Mouse (Mus musculus) midbrain, postnatal 0 days (tissue): ENCODE data around the gene Cox6b2. TPM values are rescaled to one million over a fixed set of nuclear protein-coding genes. Genes with fewer than 3 reads are reported as not detected.
"Not testable (repeated sequence)": the region's sequence is repeated elsewhere in the genome, so short reads cannot be mapped to it uniquely, and the experiment has no call there.

Source experiments
- ATAC-seq: fragments of 200-750 bp; cut with Nextera tagmentation; 2 replicates; pipeline ENCODE4 v1.8.0; 2017; ENCODE audit warnings: moderate number of reproducible peaks, mild to moderate bottlenecking, moderate TSS enrichment, moderate library complexity; ENCODE audit not compliant: low FRiP score
- DNase-seq: peaks from one replicate; pipeline ENCODE4 v3.0.0-alpha.2; 2015; ENCODE audit warnings: low spot score
- H3K27ac ChIP-seq: fragments of 300-500 bp; sonication (generic); 2 replicates; pipeline ENCODE4 v1.5.1; 2014; ENCODE audit warnings: low read depth, mild to moderate bottlenecking, low read length, mixed read lengths
- H3K27me3 ChIP-seq: fragments of 300-500 bp; sonication (generic); 2 replicates; pipeline ENCODE4 v1.6.1; 2014; ENCODE audit warnings: low read length, control low read depth, mixed read lengths; ENCODE audit not compliant: insufficient read depth
- H3K36me3 ChIP-seq: fragments of 300-500 bp; sonication (generic); 2 replicates; pipeline ENCODE4 v1.6.1; 2014; ENCODE audit warnings: low read length, control low read depth, mixed read lengths; ENCODE audit not compliant: insufficient read depth
- H3K4me1 ChIP-seq: fragments of 300-500 bp; sonication (generic); 2 replicates; pipeline ENCODE4 v1.6.1; 2014; ENCODE audit warnings: mild to moderate bottlenecking, control low read depth, antibody characterized with exemption, low read length, mixed read lengths; ENCODE audit not compliant: insufficient read depth
- H3K4me2 ChIP-seq: fragments of 300-500 bp; sonication (generic); 2 replicates; pipeline ENCODE4 v1.6.1; 2014; ENCODE audit warnings: low read depth, mild to moderate bottlenecking, low read length, mixed read lengths; ENCODE audit not compliant: poor library complexity, severe bottlenecking
- H3K4me3 ChIP-seq: fragments of 300-500 bp; sonication (generic); 2 replicates; pipeline ENCODE4 v1.5.1; 2014; ENCODE audit warnings: low read depth, mild to moderate bottlenecking, low read length, moderate library complexity
- H3K9ac ChIP-seq: fragments of 300-500 bp; sonication (generic); replicated peaks from 2 replicates; pipeline ENCODE4 v1.6.1; 2014; ENCODE audit warnings: mild to moderate bottlenecking, low read length, moderate library complexity, mixed read lengths; ENCODE audit not compliant: poor library complexity, severe bottlenecking
- H3K9me3 ChIP-seq: fragments of 300-500 bp; sonication (generic); 2 replicates; pipeline ENCODE4 v1.6.1; 2016; ENCODE audit warnings: low read length, control low read depth
- CTCF ChIP-seq: IDR thresholded peaks from 2 replicates; pipeline ENCODE4 v1.5.1; 2016; ENCODE audit warnings: antibody characterized with exemption, mild to moderate bottlenecking
- WGBS: fragments of 180-500 bp; shearing (Covaris S2); extraction: QIAGEN DNeasy Blood & Tissue Kit; methylation state at CpG from one replicate; pipeline ENCODE4 v1.1.7; 2014; 5-methylcytosine and 5-hydroxymethylcytosine counted together
- polyA plus RNA-seq: library from polyadenylated mRNA; unstranded; fragments of >200 nt; fragmentation: Nextera tagmentation; extraction: Ambion mirVana; gene quantifications from 2 replicates; pipeline ENCODE4 v1.2.1, GENCODE M21; 2015
- total RNA-seq: library from RNA; depleted of rRNA; stranded (reverse); fragments of >200 nt; gene quantifications from 2 replicates; pipeline ENCODE4 v1.2.3, GENCODE M21; 2014; rRNA removed

Cox6b2 gene
- total RNA-seq (6.8 and 12.1 TPM in 2 replicates), polyA plus RNA-seq (33.6 and 43.9 TPM in 2 replicates)

DNA sequence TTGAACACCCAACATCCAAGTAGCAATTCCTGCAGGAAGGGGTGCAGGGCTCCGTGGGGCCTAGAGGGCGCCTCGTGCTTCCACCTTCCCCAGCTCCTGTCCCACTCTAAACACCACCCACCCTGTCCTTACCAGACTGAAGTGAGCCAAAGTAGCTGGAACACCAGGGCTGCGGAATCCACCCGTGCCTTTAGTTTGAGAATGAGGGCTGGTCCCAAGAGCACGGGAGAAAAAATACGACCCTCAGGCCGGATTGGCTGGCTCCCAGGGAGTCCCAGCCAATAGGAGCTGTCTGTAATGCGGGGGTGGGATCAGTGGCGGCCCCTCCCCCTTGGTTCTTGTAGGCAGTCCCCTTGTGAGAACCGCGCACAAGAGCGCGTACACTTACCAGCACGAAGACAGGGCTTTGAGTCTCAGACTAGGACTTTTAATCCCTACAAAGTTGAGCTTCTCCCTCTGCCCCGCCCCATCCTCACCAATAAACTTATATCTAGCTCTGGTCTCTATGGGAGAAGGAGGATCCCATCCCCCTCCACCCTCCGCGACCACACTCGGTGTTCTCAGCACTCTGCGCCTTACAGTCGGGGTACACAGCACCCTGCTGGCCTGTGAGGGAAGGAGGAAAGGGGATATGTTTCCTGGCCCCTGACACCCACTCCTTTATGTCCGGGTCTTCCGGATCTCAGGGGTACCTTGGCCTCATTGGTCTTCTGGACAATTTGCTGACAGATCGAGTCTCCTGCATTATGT is at the start of gene Cox6b2:
Gene Cox6b2 (minus strand): TSS at position 274 of the 750 bp plus-strand sequence.
- H3K27ac ChIP-seq, result peak within 1 kb of the TSS; percentile 43
- H3K9ac ChIP-seq, result peak within 1 kb of the TSS; percentile 59

DNA sequence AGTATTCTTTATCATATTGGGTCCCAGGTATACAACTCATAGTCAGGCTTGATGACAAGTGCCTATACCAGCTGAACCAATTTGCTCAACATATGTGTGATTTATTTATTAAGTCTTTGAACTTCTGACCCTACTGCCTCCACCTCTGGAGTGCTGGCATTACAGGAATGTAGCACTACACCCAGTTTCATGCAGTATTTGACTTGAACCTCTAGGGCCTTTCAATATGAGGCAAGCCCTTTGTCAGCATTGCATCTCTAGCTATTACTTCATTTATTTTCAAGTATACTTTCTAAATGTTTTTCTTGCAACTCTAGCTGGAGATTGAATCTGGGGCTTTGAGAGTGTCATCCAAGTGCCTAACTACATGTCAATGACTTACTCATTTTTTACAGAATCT is 49.4 kb upstream of the Cox6b2 start:
- no peak overlapping the region for H3K4me2 ChIP-seq
- H3K27me3 ChIP-seq, result no peaks in the 10 kb centered on the region
- peaks cover 10% of the 10 kb centered on the region; the same call in 1 of the 2 replicates for H3K36me3 ChIP-seq
- no peak for TF ChIP-seq CTCF
- DNase-seq (no peak), ATAC-seq (no peak)
- no peak overlapping the region for H3K4me3 ChIP-seq
- H3K27ac ChIP-seq, result no peak overlapping the region
- no peaks in the 10 kb centered on the region for H3K4me1 ChIP-seq
- H3K9me3 ChIP-seq, result no peaks in the 10 kb centered on the region
- no peak overlapping the region for H3K9ac ChIP-seq

More for the DNA sequence above, at the start of gene Cox6b2:
- 2% methylated on average over 24 of the region's 24 CpGs for WGBS
- 0 out of 2 replicates have a peak, but pooled peaks have one; percentile 18 for TF ChIP-seq CTCF
- DNase-seq, result peak; percentile 94
- no peaks in the 10 kb centered on the region for H3K27me3 ChIP-seq
- H3K4me1 ChIP-seq, result no peaks in the 10 kb centered on the region
- H3K4me2 ChIP-seq, result peak within 1 kb of the TSS; percentile 65
- peak; percentile 89 for ATAC-seq
- peak within 1 kb of the TSS; percentile 43 for H3K4me3 ChIP-seq
- no peaks in the 10 kb centered on the region for H3K9me3 ChIP-seq
- H3K36me3 ChIP-seq, result no peaks in the 10 kb centered on the region

DNA sequence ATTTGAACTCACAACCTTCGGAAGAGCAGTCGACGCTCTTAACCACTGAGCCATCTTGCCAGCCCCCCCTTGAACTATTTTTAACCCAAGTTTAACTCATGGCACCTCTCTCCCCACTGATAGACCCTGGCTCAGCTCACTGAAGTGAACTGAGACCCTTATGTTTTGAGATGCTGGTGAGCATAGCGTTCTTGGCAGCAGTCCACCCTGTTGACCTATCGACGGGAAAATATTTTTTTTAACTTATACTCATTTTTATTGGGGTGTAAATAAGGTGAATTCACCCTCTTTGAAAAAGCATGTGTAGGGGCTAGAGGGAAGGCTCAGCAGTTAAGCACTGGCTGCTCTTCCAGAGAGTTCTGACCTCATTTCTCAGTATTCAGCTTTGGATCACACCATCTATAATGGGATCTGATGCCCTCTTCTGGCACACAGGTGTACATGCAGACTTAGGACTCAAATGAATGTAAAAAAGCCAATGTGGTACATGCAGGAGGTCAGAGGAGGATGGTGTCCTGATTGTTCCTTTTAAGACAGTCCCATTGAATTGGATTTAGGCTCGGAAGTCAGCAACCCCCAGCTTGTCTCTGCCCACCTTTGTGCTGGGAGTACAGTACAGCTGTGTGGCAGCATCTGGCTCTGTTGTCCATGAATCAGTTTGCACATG is 43.0 kb upstream of the Cox6b2 start:
- Histone ChIP-seq H3K4me3 (no peak overlapping the region), H3K36me3 (peaks cover 15% of the 10 kb centered on the region; the same call in 1 of the 2 replicates), H3K27me3 (no peaks in the 10 kb centered on the region), H3K9me3 (no peaks in the 10 kb centered on the region), H3K27ac (no peak overlapping the region), H3K4me2 (no peak overlapping the region), H3K9ac (no peak overlapping the region), H3K4me1 (no peaks in the 10 kb centered on the region; the same call in 1 of the 2 replicates)
- WGBS, result 70% methylated on average over 7 of the region's 7 CpGs
- ATAC-seq, result no peak
- TF ChIP-seq CTCF, result peak; percentile 88
- DNase-seq, result peak; percentile 68

DNA sequence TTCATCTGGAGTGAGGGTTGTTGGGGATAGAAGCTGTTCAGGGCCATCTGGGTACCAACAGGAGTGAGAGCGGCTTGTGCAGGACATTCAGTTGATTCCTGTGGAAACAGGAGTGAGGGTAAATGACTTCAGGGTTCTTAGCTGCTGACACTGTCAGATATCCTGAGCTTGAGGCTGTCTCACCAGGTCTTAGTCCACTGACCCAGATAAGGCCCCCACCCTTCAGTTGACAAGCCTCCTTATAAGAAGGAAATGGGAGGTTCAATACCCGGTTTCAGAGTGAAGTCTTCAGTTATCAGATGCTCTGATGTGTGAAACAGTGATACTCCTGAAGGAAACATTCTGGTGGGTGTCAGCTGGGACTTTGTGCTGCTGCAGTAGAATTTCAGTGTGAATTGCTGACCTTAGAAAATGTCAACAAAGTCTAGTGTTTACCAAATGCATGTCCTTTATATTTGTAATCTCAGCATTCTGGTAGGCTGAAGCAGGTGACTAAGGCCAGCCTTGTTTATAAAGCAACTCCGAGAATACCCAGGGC is 41.8 kb upstream of the Cox6b2 start:
- 89% methylated on average over 3 of the region's 3 CpGs for WGBS
- no peak for DNase-seq
- Histone ChIP-seq H3K4me2 (no peak overlapping the region), H3K9me3 (no peaks in the 10 kb centered on the region), H3K4me3 (no peak overlapping the region), H3K27ac (no peak overlapping the region), H3K36me3 (peaks cover 15% of the 10 kb centered on the region; the same call in 1 of the 2 replicates), H3K9ac (no peak overlapping the region), H3K27me3 (no peaks in the 10 kb centered on the region), H3K4me1 (no peaks in the 10 kb centered on the region; the same call in 1 of the 2 replicates)
- ATAC-seq, result no peak
- no peak for TF ChIP-seq CTCF

DNA sequence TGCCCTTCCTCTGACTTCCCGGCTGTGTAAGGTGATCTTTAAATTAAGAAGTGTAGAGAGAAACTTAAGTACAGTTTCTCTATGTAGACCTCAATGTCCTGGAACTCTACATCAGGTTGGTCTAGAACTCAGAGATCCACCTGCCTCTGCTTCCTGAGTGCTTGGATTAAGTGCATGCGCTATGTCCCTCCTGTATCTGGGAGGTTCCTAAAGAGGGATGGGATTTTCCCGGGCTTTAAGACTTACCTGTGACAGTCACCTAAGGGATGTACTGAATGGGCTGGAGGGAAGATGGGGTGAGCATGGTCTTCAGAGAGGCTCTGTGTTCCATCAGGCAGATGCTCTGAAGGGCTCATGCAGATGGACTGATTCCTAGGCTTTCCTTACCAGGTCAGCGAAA is 40.8 kb upstream of the Cox6b2 start:
- Histone ChIP-seq H3K9ac (peak overlapping the region; percentile 96), H3K4me3 (peak overlapping the region; percentile 70), H3K27me3 (no peaks in the 10 kb centered on the region), H3K27ac (no peak overlapping the region), H3K9me3 (no peaks in the 10 kb centered on the region), H3K4me1 (no peaks in the 10 kb centered on the region; the same call in 1 of the 2 replicates), H3K36me3 (peaks cover 15% of the 10 kb centered on the region; the same call in 1 of the 2 replicates), H3K4me2 (peak overlapping the region; percentile 75)
- TF ChIP-seq CTCF, result no peak
- WGBS, result 37% methylated on average over 4 of the region's 4 CpGs
- ATAC-seq, result no peak
- DNase-seq, result no peak

DNA sequence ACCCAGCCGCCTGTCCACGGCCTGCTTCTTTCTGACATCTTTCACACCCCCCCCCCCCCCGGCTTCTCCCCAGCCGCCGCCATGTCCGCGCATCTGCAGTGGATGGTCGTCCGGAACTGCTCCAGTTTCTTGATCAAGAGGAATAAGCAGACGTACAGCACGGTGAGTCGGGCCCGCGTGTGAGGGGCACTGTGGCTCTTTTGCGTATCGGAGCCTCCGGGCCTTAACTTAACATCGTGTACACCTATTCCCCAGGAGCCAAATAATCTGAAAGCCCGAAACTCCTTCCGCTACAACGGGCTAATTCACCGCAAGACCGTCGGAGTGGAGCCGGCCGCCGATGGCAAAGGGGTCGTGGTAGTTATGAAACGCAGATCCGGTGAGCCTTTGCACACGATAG is 40.4 kb upstream of the Cox6b2 start:
- peak overlapping the region; percentile 96 for H3K9ac ChIP-seq
- H3K4me1 ChIP-seq, H3K9me3 ChIP-seq, DNase-seq, H3K27me3 ChIP-seq: not testable (repeated sequence)
- ATAC-seq, result peak; percentile 18
- H3K27ac ChIP-seq, result peak overlapping the region; percentile 92
- peak overlapping the region; percentile 70 for H3K4me3 ChIP-seq
- WGBS, result under 1% methylated on average over 31 of the region's 31 CpGs
- H3K36me3 ChIP-seq, result peaks cover 15% of the 10 kb centered on the region; the same call in 1 of the 2 replicates
- H3K4me2 ChIP-seq, result peak overlapping the region; percentile 75
